Mouse (Mus musculus) megakaryocyte, embryonic 14.5 days (primary cell): ENCODE results near the gene Galnt14.

ENCODE experiments used
- FLI1 ChIP-seq: IDR thresholded peaks from 2 replicates; pipeline ENCODE4 v1.6.1; 2012; ENCODE audit warnings: low read length, inconsistent platforms, mixed read lengths
- GATA1 ChIP-seq: IDR thresholded peaks from 3 replicates; pipeline ENCODE4 v1.6.1; 2012; ENCODE audit warnings: mixed read lengths, low read length, inconsistent platforms, borderline replicate concordance

DNA sequence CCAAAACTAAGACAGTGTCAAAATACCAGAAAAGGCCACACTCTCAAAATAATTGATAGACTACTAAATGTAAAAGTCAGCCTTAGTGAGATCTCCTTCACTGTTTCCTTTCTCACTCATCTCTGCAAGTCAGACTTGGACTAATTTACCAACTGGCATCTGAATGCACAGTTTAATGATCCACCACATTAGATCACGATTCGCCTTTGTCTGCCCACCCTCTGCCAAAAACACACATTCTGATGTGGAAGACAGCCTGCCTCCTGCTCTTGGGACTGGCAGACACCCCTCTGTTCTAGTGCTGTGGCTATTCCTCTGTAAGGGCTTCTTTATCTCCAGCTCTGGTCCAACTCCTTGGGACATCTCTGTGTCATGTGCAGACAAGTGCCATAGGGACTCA, 153.8 kb downstream of the Galnt14 start:
- TF ChIP-seq FLI1 (no peak), GATA1 (no peak)
